Mouse (Mus musculus) frontal cortex, postnatal 36 days (tissue): ENCODE results near the gene Capzb.

Experiments used
- DNase-seq, 2 experiments: peaks; one replicate each; pipeline ENCODE4 v3.0.0; 2022; ENCODE audit warnings: low spot score in 2 of 2

Capzb gene

GRCm38 (mm10) chr4:139209130-139209840, 16.6 kb downstream of the Capzb start:
- DNase-seq, result no peak

GRCm38 (mm10) chr4:139211975-139212831, 19.5 kb downstream of the Capzb start:
- DNase-seq, result no peak

- no peak for DNase-seq
Observed at GRCm38 (mm10) chr4:139213086-139213485, 20.4 kb downstream of the Capzb start.

DNA sequence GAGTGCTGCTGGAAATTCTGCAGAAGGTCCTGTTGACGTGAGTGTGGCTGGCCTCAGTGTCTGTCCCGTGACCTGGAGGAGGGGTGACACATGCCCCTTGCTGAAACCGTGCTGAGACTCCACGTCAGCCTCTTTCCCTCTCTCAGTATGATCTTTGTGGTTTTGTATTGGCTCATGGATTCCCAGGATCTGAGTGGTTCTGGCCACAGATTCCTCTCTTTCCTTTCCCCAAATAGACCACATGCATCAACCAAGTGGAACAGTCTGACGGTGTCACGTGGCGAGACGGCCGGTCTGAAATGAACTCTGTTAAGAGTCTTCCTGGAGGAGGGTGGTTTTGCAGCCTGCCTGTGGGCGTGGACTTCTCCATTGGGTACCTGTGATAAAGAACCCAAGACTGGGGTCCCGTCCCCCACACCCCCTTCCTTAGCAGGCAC, 21.3 kb downstream of the Capzb start:
- DNase-seq, result peak in 1 of 2 experiments; percentile 44

DNA sequence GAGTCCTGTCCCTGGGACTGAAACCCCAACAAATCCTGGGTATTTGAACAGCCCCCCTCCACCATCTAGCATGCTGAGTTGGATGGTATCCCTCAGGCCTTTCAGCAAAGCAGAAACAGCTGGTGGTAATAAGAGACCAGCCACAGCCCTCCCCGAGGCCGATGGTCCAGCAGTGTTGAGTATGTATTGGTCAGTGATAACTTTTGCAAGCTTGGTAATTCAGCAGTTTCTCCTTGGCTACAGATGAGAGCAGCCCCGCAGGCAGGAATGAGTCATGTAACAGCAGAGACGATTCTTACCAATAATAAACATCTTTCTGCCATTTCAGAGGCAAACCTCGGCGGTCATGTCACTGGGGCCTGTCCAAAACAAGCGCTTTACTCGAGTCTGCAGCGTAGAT, 23.9 kb downstream of the Capzb start:
- no peak for DNase-seq

DNA sequence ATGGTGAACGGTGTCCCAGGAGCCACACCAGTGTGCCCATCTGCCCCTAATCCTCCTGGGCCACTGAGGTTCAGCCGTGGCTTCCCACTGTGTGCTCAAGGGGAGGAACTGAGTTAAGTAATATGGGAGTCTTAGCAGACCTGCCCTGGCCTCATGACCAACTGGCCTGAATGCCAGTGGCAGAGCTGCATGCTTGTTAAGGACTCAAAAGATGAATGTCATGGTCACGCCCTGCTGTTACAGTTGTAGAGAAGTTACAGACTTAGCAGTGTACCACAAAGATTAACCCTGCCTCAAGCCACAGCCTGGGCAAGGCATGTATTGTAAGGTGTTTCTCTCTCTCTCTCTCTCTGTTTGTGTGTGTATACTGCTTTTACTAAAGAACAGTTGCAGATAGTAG, 25.8 kb downstream of the Capzb start:
- no peak for DNase-seq

- no peak for DNase-seq
Observed at GRCm38 (mm10) chr4:139219656-139220055, 27.0 kb downstream of the Capzb start.

DNA sequence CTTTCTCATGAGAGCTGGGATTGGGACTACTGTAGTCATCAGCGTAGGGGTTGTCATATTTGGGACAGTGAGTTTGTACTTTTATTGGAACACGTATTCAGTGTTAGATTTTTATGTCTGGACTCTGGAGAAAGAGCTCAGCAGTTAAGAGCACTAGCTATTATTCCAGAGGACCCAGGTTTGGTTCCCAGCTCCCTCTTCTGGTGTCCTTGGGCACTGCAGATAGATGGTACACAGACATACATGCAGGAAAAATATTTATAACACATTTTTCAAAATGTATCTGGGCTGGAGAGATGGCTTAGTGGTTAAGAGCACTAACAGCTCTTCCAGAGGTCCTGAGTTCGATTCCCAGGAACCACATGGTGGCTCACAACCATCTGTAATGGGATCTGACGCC, 28.3 kb downstream of the Capzb start:
- DNase-seq, result no peak

GRCm38 (mm10) chr4:139221837-139222236, 29.1 kb downstream of the Capzb start:
- DNase-seq, result no peak

- DNase-seq, result no peak
Observed at GRCm38 (mm10) chr4:139225115-139225514, 32.4 kb downstream of the Capzb start.

DNA sequence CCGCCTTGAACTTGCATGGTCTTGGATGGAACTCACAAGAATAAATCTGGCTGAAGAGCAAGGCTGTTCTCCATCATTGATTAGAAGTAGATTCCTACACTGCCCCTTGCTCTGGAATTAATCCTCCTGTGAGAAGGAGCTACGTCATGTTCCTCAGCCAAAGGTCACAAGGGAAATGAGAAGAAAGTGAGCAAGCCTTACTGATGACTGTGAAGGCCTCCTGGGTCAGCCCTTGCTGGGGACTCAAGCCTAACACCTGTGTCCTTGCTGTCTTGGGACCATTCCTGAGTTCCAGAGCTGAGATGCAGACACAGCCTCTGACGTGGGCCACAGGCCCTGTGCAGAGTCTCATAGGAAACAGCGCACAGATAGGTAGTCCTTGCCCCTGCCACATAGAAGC, 33.2 kb downstream of the Capzb start:
- DNase-seq, result no peak

DNA sequence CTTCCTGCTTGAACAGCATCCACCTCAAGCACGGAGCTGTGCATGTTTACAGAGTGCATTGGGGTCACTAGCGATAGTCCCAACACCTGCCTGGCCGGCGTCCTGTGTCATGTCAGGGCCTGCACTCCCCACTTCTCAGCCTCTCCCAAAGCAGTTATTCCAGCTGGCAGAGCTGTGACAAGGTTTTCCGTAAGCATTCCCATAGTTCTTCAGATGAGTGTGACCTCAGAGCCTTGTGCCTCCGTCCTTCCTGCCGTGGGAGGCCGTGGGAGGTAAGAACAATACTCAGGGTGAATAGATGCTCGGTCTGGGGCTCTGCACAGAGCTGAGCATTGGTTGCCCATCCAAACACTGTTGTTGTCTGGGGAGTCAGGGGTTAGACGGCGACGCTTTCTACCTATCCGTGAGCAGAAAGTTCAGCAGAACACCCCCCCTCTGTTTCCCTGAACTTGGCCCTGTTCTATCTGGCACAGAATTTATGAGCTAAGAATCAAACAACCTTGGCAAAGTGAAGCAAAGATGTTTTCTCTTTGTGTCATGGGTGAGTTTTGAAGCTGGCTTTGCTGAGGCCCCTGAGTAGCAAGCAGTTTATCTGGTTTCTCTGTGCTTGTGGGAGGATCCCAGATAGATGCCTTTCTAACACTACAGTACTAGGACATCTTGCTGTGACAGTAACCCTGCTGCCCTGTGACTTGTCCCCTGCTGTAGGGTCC, 34.0 kb downstream of the Capzb start:
- no peak for DNase-seq

DNA sequence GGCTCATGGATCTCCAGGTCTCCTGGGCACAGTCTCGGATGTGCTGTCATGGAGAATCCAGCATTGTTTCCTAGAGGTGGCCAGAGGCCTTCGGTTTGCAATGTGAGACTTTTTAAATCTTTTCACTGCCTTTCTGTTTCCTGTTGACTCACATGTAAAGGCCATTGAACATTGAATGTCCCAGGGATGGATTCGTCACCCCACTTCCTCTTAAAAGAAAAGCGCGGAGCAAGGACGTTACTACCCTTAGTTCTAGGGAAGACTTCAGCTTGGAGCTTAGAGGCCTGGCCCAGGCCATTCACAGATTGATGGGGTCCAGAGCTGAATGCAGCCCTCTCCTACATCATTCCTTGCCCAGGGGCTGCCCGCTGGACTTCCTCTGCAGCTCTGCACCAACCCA, 35.2 kb downstream of the Capzb start:
- DNase-seq, result no peak

DNA sequence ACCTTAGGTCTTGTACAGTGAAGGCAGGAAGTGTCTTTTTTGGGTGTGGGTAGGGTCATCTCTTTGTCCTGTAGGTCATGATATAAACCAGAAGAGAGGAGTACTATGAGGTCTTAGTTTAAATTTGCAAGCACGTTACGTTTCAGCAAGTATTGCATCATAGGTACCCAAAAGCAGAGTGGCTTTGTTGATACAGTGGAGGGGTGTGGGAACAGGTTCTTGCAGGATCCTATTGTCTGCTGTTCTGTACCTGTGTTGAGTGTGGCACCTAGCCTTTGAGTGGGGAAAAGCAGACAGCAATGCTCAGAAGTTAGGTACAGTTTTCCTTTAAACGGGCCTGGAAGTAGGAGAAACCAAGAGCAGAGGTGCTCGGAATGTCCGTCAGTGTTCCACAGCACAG, 36.6 kb downstream of the Capzb start:
- DNase-seq, result no peak

- DNase-seq, result no peak
Observed at GRCm38 (mm10) chr4:139230376-139231120, 37.8 kb downstream of the Capzb start.

GRCm38 (mm10) chr4:139231163-139231562, 38.5 kb downstream of the Capzb start:
- DNase-seq, result no peak

DNA sequence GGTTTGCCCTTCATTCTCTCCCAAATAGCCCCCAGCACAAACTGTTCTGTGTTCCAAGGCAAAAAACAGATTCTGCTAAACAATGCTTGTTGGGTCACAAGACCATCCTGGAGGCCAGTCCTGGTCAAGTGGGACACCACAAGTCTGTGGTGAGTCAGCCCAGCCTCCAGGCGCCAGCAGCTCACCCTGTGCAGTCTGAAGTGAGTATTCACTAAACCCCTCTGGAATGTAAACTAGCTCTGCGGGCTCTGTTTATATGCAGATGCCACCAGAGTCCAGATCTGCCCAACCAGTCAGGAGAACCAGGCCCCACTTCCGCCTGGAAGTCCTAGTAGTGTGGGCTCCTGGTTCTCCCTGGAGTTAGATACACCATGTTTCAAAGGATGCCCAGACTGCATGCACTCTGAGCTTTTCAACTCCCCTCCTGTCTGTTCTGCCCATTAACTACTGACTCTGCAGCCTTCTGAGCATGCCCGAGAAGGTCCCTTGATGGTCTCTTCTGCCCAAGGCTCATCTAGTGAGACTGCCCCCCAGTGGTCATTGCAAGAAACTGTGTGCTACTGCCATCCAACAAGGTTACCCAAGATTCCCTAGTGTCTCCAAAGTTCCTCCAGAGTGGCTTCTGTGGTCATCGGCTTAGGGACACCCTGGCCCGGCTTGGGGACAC, 39.9 kb downstream of the Capzb start:
- DNase-seq, result peak in 1 of 2 experiments; percentile 60

GRCm38 (mm10) chr4:139233146-139233495, 40.4 kb downstream of the Capzb start:
- no peak for DNase-seq

GRCm38 (mm10) chr4:139233755-139234254, 41.1 kb downstream of the Capzb start:
- DNase-seq, result no peak

DNA sequence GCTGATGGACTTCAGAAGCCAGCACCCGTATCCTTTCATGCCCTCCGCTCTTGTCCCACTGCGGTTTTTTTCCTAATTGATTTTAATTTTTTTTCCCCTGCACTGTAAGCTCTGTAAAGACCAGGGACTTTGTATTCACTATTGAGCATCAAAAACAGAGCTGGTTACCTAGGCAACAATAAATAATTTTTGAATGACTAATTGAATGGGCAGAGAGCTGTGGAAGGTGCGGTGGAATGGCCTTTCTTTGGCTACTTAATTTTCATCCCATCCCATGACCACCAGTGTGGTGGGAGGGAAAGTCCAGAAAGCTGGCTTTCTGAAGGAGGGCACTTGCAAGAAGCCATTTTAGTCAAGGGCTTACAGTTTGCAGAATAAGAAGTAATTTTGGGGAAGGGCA, 41.6 kb downstream of the Capzb start:
- no peak for DNase-seq

- no peak for DNase-seq
Observed at GRCm38 (mm10) chr4:139235556-139235955, 42.9 kb downstream of the Capzb start.
